In genomic region chr15:79359954-79360353, GRCm38 (mm10) we compare ENCODE assay signal across 9 mouse cellular contexts. TPM values are rescaled to one million over a fixed set of nuclear protein-coding genes. Genes with fewer than 3 reads are reported as not detected.
DNase-seq lines count a peak whose midpoint lies in the region; ATAC-seq and TF ChIP-seq lines count a peak whose summit lies in the region.
"Had no signal": no experiment of that assay in that cellular context is flagged by ENCODE, and none has a peak within 500 bp of the region (broad histone marks: within the 10 kb centered on the region; RNA-seq: fewer than 3 reads in every experiment).

No protein-coding gene starts in this region.

- H3K4me3 ChIP-seq in liver, embryonic 12.5 days = no peak overlapping the region
- H3K4me3 ChIP-seq in liver, embryonic 11.5 days (ENCODE audit: low read depth, low read length) = no peak overlapping the region
- H3K4me3 ChIP-seq in embryonic facial prominence, embryonic 14.5 days (ENCODE audit: low read depth, low read length) = no peak overlapping the region
- no peak overlapping the region for H3K4me3 ChIP-seq in kidney, postnatal 0 days (replicated peaks; ENCODE audit: low read depth, low read length)
- no peak overlapping the region for H3K4me3 ChIP-seq in stomach, embryonic 14.5 days (ENCODE audit: low read depth, low read length)
- H3K4me3 ChIP-seq: liver, embryonic 15.5 days; neural tube, embryonic 13.5 days had no signal

- no peak for TF ChIP-seq CTCF in kidney, postnatal 0 days (IDR thresholded peaks at IDR 0.05; ENCODE audit: low read depth)

- 0 out of 2 replicates have a peak overlapping the region, but pooled peaks have one; percentile 23 for H3K27ac ChIP-seq in liver, embryonic 12.5 days
- H3K27ac ChIP-seq in liver, embryonic 11.5 days (ENCODE audit: low read depth, low read length) = no peak overlapping the region
- H3K27ac ChIP-seq in embryonic facial prominence, embryonic 14.5 days (replicated peaks; ENCODE audit: low read depth, low read length) = peak overlapping the region; percentile 6; the same call in 1 of the 2 replicates
- H3K27ac ChIP-seq in kidney, postnatal 0 days = peak overlapping the region; percentile 70
- H3K27ac ChIP-seq in stomach, embryonic 14.5 days (ENCODE audit: low read length) = peak overlapping the region; percentile 55; the same call in 1 of the 2 replicates
- H3K27ac ChIP-seq: liver, embryonic 15.5 days; neural tube, embryonic 13.5 days had no signal

- H3K4me1 ChIP-seq in liver, embryonic 12.5 days = peaks cover 47% of the 10 kb centered on the region
- peaks cover 31% of the 10 kb centered on the region for H3K4me1 ChIP-seq in liver, embryonic 11.5 days (replicated peaks; ENCODE audit: control insufficient read depth, insufficient read depth, low read length)
- peaks cover 20% of the 10 kb centered on the region for H3K4me1 ChIP-seq in embryonic facial prominence, embryonic 14.5 days (ENCODE audit: control insufficient read depth, insufficient read depth, low read length)
- H3K4me1 ChIP-seq in kidney, postnatal 0 days (replicated peaks; ENCODE audit: insufficient read depth, low read length) = peaks cover 37% of the 10 kb centered on the region
- peaks cover 37% of the 10 kb centered on the region for H3K4me1 ChIP-seq in stomach, embryonic 14.5 days (ENCODE audit: control insufficient read depth, insufficient read depth, low read length)

- DNase-seq in liver, embryonic 11.5 days (ENCODE audit: low spot score) = no peak
- DNase-seq in embryonic facial prominence, embryonic 14.5 days (ENCODE audit: low spot score) = peak; percentile 72
- DNase-seq in kidney, postnatal 0 days (ENCODE audit: low spot score) = peak; percentile 69
- DNase-seq in gastrocnemius, postnatal 10 days = no peak
- DNase-seq in gastrocnemius, postnatal 25 days = no peak

- peaks cover 36% of the 10 kb centered on the region for H3K36me3 ChIP-seq in liver, embryonic 12.5 days
- peaks cover 11% of the 10 kb centered on the region for H3K36me3 ChIP-seq in liver, embryonic 11.5 days (ENCODE audit: control insufficient read depth, insufficient read depth, low read length)
- H3K36me3 ChIP-seq in embryonic facial prominence, embryonic 14.5 days (ENCODE audit: control insufficient read depth, insufficient read depth, low read length) = peaks cover 40% of the 10 kb centered on the region
- peaks cover 24% of the 10 kb centered on the region; the same call in 1 of the 2 replicates for H3K36me3 ChIP-seq in kidney, postnatal 0 days (ENCODE audit: insufficient read depth, low read length)
- peaks cover 24% of the 10 kb centered on the region for H3K36me3 ChIP-seq in stomach, embryonic 14.5 days (ENCODE audit: control insufficient read depth, insufficient read depth, low read length)

- WGBS in liver, embryonic 12.5 days (ENCODE audit: insufficient replicate concordance) = 35% methylated on average over 6 of the region's 6 CpGs
- 35% methylated on average over 6 of the region's 6 CpGs for WGBS in liver, embryonic 11.5 days
- WGBS in embryonic facial prominence, embryonic 14.5 days = 15% methylated on average over 6 of the region's 6 CpGs
- WGBS in kidney, postnatal 0 days = 8% methylated on average over 6 of the region's 6 CpGs
- 10% methylated on average over 6 of the region's 6 CpGs for WGBS in stomach, embryonic 14.5 days

- H3K4me2 ChIP-seq in liver, embryonic 12.5 days = no peak overlapping the region
- no peak overlapping the region for H3K4me2 ChIP-seq in liver, embryonic 11.5 days
- H3K4me2 ChIP-seq in embryonic facial prominence, embryonic 14.5 days (ENCODE audit: low read depth, low read length) = no peak overlapping the region
- no peak overlapping the region for H3K4me2 ChIP-seq in kidney, postnatal 0 days (ENCODE audit: low read length)
- no peak overlapping the region for H3K4me2 ChIP-seq in stomach, embryonic 14.5 days (replicated peaks; ENCODE audit: low read depth, low read length)
- H3K4me2 ChIP-seq: liver, embryonic 15.5 days; neural tube, embryonic 13.5 days had no signal

- ATAC-seq in liver, embryonic 12.5 days = no peak
- no peak for ATAC-seq in liver, embryonic 11.5 days (replicated peaks; ENCODE audit: low FRiP score)
- peak; percentile 27; the same call in 1 of the 2 replicates for ATAC-seq in embryonic facial prominence, embryonic 14.5 days (ENCODE audit: low read depth)
- peak; percentile 65 for ATAC-seq in kidney, postnatal 0 days (replicated peaks; ENCODE audit: low FRiP score, low read depth)
- no peak for ATAC-seq in stomach, embryonic 14.5 days (ENCODE audit: insufficient number of reproducible peaks, insufficient read depth, low FRiP score, low read depth)

- H3K9me3 ChIP-seq in liver, embryonic 12.5 days (replicated peaks) = no peaks in the 10 kb centered on the region
- no peaks in the 10 kb centered on the region for H3K9me3 ChIP-seq in liver, embryonic 11.5 days (ENCODE audit: control insufficient read depth, low read length)
- no peaks in the 10 kb centered on the region for H3K9me3 ChIP-seq in embryonic facial prominence, embryonic 14.5 days (ENCODE audit: control insufficient read depth, low read length)
- H3K9me3 ChIP-seq in kidney, postnatal 0 days (replicated peaks; ENCODE audit: low read length) = no peaks in the 10 kb centered on the region
- H3K9me3 ChIP-seq in stomach, embryonic 14.5 days (ENCODE audit: control insufficient read depth, low read depth, low read length) = no peaks in the 10 kb centered on the region
- H3K9me3 ChIP-seq: liver, embryonic 15.5 days; neural tube, embryonic 13.5 days had no signal

- no peak overlapping the region for H3K9ac ChIP-seq in liver, embryonic 12.5 days
- no peak overlapping the region for H3K9ac ChIP-seq in liver, embryonic 11.5 days (ENCODE audit: low read depth, low read length)
- no peak overlapping the region for H3K9ac ChIP-seq in embryonic facial prominence, embryonic 14.5 days (ENCODE audit: low read depth, low read length)
- no peak overlapping the region for H3K9ac ChIP-seq in kidney, postnatal 0 days (ENCODE audit: low read depth, low read length)
- H3K9ac ChIP-seq in stomach, embryonic 14.5 days (replicated peaks; ENCODE audit: low read depth, low read length) = no peak overlapping the region
- H3K9ac ChIP-seq: liver, embryonic 15.5 days; neural tube, embryonic 13.5 days had no signal

- peaks cover 18% of the 10 kb centered on the region; the same call in 1 of the 2 replicates for H3K27me3 ChIP-seq in liver, embryonic 12.5 days (replicated peaks)
- H3K27me3 ChIP-seq in liver, embryonic 11.5 days (replicated peaks; ENCODE audit: control insufficient read depth, insufficient read depth, low read length) = no peaks in the 10 kb centered on the region
- H3K27me3 ChIP-seq in embryonic facial prominence, embryonic 14.5 days (replicated peaks; ENCODE audit: control insufficient read depth, insufficient read depth, low read length) = no peaks in the 10 kb centered on the region
- no peaks in the 10 kb centered on the region for H3K27me3 ChIP-seq in kidney, postnatal 0 days (ENCODE audit: insufficient read depth, low read length)
- no peaks in the 10 kb centered on the region for H3K27me3 ChIP-seq in stomach, embryonic 14.5 days (ENCODE audit: control insufficient read depth, insufficient read depth, low read length)

RNA-seq across cellular contexts. Expression of gene Maff, which starts 13.5 kb away (rescaled TPM):
- polyA plus RNA-seq in liver, embryonic 12.5 days (2016; fragmentation: Nextera tagmentation; extraction: Ambion mirVana) = 1.1 and 2.8 TPM in 2 replicates
- polyA plus RNA-seq in liver, embryonic 11.5 days (2014; fragmentation: Nextera tagmentation; extraction: Ambion mirVana) = 3.1 and 3.5 TPM in 2 replicates
- polyA plus RNA-seq in embryonic facial prominence, embryonic 14.5 days (2014; fragmentation: Nextera tagmentation; extraction: Ambion mirVana) = 2.6 and 2.8 TPM in 2 replicates
- 6.9 and 7.3 TPM in 2 replicates for polyA plus RNA-seq in kidney, postnatal 0 days (2015; fragmentation: Nextera tagmentation; extraction: Ambion mirVana)
- polyA plus RNA-seq in stomach, embryonic 14.5 days (2014; fragmentation: Nextera tagmentation; extraction: Ambion mirVana) = 4.2 and 6.1 TPM in 2 replicates
- 1 to 10 TPM; 2.0 to 2.6 TPM for total RNA-seq in gastrocnemius, postnatal 10 days (2021)
- 1 to 10 TPM; 2.7 to 3.8 TPM for total RNA-seq in gastrocnemius, postnatal 25 days (2021)

RNA-seq across cellular contexts. Expression of gene Pla2g6, which starts 31.8 kb away (rescaled TPM):
- 16.8 and 17.3 TPM in 2 replicates for polyA plus RNA-seq in liver, embryonic 12.5 days (2016; fragmentation: Nextera tagmentation; extraction: Ambion mirVana)
- 27.7 and 28.1 TPM in 2 replicates for polyA plus RNA-seq in liver, embryonic 11.5 days (2014; fragmentation: Nextera tagmentation; extraction: Ambion mirVana)
- 13.3 and 14.6 TPM in 2 replicates for polyA plus RNA-seq in embryonic facial prominence, embryonic 14.5 days (2014; fragmentation: Nextera tagmentation; extraction: Ambion mirVana)
- 10.7 and 12.2 TPM in 2 replicates for polyA plus RNA-seq in kidney, postnatal 0 days (2015; fragmentation: Nextera tagmentation; extraction: Ambion mirVana)
- 16.6 and 17.4 TPM in 2 replicates for polyA plus RNA-seq in stomach, embryonic 14.5 days (2014; fragmentation: Nextera tagmentation; extraction: Ambion mirVana)
- total RNA-seq in gastrocnemius, postnatal 10 days (2021) = 1 to 10 TPM; 9.2 to 9.8 TPM
- 10 to 100 TPM; 15.0 to 16.0 TPM for total RNA-seq in gastrocnemius, postnatal 25 days (2021)

RNA-seq across cellular contexts. Expression of gene Tmem184b, which starts 43.4 kb away (rescaled TPM):
- polyA plus RNA-seq in liver, embryonic 12.5 days (2016; fragmentation: Nextera tagmentation; extraction: Ambion mirVana) = 16.4 and 19.0 TPM in 2 replicates
- 36.4 and 38.8 TPM in 2 replicates for polyA plus RNA-seq in liver, embryonic 11.5 days (2014; fragmentation: Nextera tagmentation; extraction: Ambion mirVana)
- 73.0 and 77.6 TPM in 2 replicates for polyA plus RNA-seq in embryonic facial prominence, embryonic 14.5 days (2014; fragmentation: Nextera tagmentation; extraction: Ambion mirVana)
- 44.4 and 47.5 TPM in 2 replicates for polyA plus RNA-seq in kidney, postnatal 0 days (2015; fragmentation: Nextera tagmentation; extraction: Ambion mirVana)
- 51.2 and 64.3 TPM in 2 replicates for polyA plus RNA-seq in stomach, embryonic 14.5 days (2014; fragmentation: Nextera tagmentation; extraction: Ambion mirVana)
- 10 to 100 TPM; 42.0 to 47.5 TPM for total RNA-seq in gastrocnemius, postnatal 10 days (2021)
- 10 to 100 TPM; 28.4 to 30.4 TPM for total RNA-seq in gastrocnemius, postnatal 25 days (2021)

Comparison
In these comparisons a context has a peak if more than half of its experiments do, and no peak if none do; other contexts are left out.
1. ATAC-seq: peak in embryonic facial prominence, embryonic 14.5 days (single experiment) and kidney, postnatal 0 days (single experiment); none in liver, embryonic 12.5 days (single experiment), liver, embryonic 11.5 days (single experiment) and stomach, embryonic 14.5 days (single experiment).
2. DNase-seq: peak in embryonic facial prominence, embryonic 14.5 days (single experiment) and kidney, postnatal 0 days (single experiment); none in liver, embryonic 11.5 days (single experiment), gastrocnemius, postnatal 10 days (single experiment) and gastrocnemius, postnatal 25 days (single experiment).